Mouse (Mus musculus): ENCODE results near the gene Ambra1. TPM values are rescaled to one million over a fixed set of nuclear protein-coding genes. Genes with fewer than 3 reads are reported as not detected.
A peak's percentile ranks its signal among the peaks of the same experiment; 100 is the strongest.

Ambra1 gene
- total RNA-seq, 4 experiments from 2014 or later, result 54.8 to 55.6 (median 55.1) TPM

DNA sequence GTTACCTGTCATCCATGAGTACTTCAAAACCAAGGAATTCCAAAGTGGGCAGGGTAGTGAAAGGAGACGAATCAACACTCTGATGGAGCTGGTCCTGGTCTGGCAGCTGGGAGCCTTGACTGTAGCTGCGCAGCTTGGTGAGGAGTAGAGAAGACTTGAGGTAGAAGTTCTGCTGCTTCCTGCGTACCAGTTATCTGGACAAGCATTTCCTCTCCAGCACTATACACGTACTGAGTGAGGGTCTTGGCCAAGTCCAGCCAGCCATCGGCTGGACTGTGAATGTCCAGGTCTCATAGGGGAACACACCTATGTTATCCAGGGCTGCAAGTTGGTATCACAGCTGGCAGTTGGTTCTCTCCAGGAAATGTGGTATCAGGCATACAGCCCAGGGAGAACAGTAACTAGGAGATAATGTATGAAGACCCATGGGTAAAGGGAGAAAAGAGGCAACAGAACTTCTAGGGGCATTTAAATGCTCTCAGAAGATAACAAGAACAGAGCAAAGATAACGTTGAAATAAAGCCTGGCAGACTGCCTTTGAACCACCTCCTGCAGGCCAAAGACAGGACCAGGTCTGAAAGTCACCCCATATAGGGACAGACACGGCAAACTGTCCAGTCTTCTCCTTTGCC lies 186.5 kb downstream of the Ambra1 start:
- no peak for DNase-seq (ENCODE audit: low spot score in 2 of 2)

DNA sequence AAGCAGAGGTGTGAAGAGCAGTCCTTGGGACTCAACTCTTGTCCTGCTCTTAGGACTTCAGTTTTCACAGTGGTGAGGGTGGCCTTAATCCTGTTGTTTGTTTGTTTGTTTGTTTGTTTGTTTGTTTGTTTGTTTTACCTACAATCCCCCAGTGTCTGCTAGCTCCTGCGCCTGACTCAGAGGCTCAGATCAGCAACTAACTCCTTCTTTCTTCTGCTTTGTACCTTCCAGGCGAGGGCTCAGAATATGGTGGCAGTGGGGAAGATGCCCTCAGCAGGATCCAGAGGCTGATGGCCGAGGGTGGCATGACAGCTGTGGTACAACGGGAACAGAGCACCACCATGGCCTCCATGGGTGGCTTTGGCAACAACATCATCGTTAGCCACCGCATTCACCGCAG lies 187.2 kb downstream of the Ambra1 start:
- DNase-seq (ENCODE audit: low spot score in 2 of 2), result no peak

DNA sequence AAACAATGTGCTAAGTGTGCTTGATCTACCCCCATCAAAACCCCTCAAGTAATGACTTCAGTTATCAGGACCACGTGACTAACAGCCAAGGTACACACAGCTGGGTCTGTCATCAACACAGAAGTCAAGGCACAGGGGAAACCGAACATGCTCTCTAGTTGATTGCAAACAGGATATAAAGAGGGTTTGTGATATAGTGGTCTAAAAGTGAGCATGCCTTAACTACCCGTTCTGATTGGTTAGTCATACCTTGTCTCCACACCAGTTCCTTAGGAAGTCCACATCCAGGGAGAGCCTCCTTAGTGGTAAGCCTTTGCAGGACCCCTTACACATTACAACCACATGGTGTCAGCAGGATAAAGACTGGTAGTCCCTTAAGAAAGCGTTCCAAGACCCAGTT lies 190.2 kb downstream of the Ambra1 start:
- no peak for DNase-seq (ENCODE audit: low spot score in 2 of 2)

DNA sequence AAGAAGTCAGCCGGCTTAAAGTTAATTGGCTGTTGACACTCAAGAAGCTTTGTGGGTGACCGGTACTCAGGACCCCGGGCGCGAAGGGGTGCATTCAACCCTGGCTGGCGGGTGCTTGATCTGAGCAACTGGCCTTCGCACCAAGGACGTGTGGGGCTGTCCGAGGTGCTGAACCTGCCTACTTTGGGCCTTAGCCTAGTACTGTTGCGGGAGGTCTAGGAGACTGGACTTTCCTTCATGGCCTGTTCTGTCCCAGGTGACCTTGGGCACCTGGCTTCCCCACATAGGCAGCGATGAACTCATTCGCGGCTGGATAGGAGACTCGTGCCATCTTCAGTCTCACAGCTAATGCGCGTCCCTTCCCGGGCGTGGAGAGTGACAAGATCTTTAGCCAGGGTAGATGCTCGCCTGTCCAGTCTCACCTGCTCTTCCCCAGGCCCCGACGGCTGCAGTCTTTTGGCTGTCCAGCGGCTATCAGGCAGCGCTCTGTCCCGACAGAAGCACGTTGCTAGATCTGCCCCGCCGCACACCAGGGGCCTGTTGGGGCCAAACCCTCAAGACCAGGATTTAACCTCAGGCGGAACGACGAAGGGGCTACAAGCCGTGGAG lies 191.4 kb downstream of the Ambra1 start:
- DNase-seq (ENCODE audit: low spot score in 2 of 2), result no peak

DNA sequence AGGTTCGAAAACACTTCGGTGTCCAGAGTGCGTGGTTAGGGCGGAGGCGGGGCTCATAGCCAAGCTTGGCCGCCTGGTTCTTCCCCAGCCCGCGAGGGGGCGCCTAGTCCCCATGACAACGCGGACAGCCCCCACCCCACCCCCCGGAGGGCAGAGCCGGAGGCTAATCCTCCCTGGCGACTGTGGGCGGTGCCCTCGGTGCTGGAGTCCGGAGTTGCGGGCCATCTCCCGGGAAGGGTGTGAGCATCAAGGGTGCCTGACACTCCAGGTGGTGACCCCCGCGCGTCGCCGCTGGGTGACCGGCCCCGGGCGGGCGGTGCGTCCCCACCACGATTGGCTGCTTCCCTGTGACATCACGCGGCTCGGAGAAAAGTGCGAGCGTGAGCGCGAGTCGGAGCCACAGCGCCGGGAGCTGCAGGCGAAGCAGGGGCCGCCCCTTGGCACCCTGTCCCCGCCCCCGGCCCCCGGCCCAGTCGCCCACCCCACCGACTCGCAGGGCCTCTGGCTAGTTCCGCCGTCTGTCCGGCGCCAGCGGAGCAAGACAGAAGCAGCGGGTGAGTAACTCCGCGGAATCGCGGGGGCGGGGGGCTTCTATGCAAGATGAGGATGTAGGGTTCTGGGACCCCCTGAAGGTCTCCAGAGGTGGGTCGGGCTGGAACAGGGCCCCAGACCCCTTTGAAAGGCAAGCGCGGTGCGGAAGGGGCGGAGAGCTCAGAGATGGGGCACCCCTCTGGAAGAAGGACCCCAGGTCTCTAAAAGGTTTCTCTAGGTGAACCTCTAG lies 192.0 kb downstream of the Ambra1 start:
- DNase-seq (ENCODE audit: low spot score in 2 of 2), result peak; percentile 75 to 83

DNA sequence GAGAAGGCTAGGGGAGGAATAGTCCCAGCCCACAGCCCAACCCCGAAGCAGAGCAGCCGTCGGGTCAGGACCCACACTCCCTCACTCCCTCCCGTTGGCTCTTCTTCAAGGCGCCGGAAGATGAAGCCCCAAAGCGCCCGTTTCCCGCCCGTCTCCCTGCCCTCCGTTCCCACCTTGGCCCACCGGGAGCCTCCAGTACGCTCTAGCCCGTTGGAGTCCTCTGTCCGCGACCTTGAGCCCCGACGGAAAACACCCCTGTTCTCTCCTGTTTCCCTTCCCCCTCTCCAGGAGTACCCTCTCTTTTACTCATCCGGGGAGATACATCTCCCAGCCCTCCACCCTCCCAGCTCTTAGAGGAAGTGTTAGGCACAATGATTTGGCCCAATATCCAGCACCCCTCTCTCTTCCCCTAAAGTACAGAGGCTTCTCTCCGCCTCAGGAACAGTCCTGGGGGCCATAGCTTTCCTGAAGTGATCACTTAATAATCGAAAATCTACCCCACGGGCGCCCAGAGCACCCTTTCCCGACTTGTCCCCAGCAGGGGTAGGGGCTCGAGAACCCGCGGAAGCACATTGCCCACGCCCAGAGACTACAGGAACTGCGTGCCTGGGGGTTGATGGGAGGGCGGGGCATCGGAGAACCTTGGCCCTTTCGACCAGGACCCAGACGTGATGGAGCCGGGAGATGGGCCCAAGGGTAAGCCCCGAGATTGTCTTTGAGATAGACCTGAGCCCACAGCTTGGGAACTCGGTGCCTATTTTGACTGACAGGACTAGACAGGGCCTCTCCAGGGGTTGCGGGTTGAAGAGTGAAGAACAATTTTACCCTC lies 192.9 kb downstream of the Ambra1 start:
- peak in 1 of 2 experiments; percentile 30 for DNase-seq (ENCODE audit: low spot score in 2 of 2)

DNA sequence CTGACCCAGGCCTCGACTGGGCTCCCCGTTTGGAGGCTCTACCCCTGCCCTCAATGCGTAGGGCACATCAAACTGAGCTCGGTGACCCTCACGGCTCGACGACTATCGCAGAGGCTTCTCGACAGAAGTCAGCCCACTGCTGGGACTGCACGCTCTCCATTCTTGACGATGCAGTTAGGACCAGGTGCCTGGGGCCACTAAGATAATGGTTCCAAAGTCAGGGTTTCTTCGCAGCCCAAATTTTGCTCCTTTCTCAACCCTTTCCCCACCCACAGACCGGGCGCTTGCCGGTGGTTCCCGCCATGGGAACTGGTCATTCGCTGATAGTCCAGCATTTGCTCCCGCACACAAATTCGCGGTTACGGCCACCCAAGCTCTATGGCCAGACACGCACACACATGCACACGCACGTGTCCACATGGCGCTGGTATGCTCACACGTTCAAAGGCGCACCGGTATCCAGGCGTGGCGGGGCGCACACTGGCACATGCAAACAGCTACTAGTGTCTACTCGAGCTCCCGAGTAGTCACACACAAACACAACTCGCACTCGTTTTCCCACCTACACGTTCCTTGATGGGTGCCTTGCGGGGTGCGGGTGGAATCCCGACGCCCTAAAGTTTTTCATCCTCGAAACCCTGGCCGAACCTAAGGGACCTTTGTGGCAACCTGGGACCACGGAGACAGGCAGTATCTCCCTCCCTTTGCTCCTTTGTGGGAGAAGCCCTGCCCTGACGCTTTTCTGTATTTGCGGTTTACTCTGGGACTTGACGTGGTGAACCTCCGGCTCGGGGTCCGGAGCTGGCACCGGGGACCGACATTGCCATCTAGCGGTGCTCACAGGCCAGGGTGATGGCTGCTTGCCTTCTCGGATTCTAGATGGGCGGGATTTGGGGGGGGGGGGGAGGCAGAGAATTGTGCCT lies 193.7 kb downstream of the Ambra1 start:
- DNase-seq (ENCODE audit: low spot score in 2 of 2), result no peak

DNA sequence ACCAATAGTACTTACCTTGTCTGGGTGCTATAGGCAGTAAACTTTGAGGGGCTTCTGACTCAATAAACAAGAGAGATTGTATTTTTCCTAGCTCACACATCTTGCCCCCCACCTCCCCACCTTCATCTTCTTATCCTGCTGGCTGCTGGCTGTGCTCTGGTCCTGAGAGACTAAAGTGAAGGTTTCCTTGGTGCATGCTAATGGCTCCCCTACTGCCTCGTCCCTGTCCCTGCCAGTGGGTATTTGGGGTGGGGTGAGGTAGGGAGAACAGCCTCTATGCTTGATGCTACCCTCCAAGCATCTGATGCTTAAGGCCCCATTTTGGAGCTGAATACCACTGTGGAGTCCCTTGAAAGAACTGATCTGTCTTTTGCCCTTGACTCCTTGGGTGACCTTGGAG lies 194.8 kb downstream of the Ambra1 start:
- DNase-seq (ENCODE audit: low spot score in 2 of 2), result no peak

DNA sequence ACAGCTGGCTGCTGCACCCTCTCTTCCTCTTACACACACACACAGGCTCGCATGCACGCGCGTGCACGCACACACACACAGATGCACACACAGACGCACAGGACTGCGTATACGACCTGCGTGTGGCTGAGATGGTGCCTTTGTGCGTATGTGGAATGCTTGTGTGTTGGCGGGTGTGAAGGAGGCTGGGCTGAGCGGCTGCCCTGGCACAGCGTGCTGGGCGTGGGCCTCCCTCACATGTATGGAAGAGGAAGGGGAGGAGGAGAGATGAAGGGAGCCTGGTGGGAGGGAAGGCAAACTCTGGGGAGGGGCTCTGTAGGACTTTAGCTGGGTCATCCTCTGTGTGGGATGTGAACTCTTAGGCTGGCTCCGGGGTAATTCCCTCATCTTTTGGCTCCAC lies 195.5 kb downstream of the Ambra1 start:
- DNase-seq (ENCODE audit: low spot score in 2 of 2), result peak; percentile 47 to 85

DNA sequence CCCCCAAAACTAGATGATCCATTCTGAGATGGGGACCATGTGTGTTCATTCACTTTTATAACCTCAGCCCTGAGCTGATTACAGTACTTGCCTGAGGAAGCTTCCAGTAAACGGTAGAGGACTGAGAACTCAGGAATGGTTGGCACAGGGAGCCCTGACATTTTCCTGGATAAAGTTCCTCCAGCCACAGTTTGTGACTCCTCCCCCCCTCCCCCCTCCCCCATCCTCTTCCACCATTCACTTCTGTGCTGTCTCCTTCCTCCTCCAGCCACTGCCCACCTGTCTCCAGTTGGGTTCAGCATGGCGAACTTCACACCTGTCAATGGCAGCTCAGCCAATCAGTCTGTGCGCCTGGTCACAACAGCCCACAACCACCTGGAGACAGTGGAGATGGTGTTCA lies 197.0 kb downstream of the Ambra1 start, which contains the start of gene Chrm4:
TSS of gene Chrm4 (plus strand) at position 301 of the 400 bp plus-strand sequence.
- no peak for DNase-seq (ENCODE audit: low spot score in 2 of 2)

DNA sequence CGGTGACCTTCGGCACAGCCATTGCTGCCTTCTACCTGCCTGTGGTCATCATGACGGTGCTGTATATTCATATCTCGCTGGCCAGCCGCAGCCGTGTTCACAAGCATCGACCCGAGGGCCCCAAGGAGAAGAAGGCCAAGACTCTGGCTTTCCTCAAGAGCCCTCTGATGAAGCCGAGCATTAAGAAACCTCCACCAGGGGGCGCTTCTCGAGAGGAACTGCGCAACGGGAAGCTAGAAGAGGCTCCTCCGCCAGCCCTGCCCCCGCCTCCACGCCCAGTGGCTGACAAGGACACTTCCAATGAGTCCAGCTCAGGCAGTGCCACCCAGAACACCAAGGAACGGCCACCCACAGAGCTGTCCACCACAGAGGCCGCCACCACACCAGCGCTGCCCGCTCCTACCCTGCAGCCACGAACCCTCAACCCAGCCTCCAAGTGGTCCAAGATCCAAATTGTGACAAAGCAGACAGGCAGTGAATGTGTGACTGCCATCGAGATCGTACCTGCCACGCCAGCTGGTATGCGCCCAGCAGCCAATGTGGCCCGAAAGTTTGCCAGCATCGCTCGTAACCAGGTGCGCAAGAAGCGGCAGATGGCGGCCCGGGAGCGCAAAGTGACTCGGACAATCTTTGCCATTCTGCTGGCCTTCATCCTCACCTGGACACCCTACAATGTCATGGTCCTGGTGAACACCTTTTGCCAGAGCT lies 198.0 kb downstream of the Ambra1 start:
- peak in 1 of 2 experiments; percentile 68 for DNase-seq (ENCODE audit: low spot score in 2 of 2)

DNA sequence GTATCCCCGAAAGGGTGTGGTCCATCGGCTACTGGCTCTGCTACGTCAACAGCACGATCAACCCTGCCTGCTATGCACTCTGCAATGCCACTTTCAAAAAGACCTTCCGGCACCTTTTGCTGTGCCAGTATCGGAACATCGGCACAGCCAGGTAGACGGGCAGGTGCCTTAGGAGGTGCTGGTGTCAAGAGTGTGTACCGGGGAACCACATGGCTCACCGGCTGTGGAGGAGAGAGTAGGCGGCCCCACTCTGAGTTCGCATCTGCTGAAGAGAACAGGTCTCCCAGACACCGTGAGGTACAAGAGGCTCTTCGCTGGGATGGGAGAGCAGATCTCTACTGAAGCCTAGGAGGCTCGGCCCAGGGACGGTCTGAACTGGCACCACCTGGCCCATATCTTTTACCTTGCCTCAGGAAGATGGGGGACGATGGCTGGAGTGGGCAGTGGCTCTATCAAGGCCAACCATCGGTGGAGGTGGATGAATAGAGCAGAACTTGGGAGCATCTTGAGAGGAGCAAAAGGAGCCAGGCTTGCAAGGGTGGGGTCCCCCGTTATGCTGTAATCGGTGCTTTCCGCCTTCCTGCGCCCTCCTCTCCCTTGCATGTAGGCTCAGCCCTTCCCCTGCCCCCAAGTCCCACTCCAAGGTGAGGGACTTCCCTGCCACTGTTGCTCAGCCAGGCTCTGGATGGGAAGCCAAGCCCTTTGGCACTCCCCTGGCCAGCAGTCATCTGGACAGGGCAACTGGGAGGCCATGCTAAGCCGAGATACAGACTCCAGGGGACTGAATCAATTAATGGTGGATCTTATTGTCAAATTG lies 198.8 kb downstream of the Ambra1 start:
- peak in 1 of 2 experiments; percentile 46 for DNase-seq (ENCODE audit: low spot score in 2 of 2)

DNA sequence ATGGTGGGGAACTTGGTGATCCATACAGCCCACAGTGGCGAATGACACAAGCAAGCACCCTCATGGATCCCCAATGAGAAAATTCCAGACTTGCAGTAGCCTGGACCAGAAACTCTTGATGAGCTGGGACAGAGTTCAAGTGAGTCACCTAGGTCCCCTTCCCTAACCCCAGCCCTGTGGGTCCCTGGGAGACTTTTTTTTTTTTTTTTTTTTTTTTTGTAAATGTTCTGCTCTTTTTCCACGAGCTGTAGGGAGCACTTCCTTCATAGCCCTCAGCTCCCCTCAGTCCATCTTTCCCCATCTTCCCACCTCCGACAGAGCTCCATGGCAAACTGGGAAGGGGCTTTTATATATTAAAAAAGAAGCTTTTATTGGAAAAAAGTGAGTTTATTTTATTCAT lies 199.5 kb downstream of the Ambra1 start:
- no peak for DNase-seq (ENCODE audit: low spot score in 2 of 2)

DNA sequence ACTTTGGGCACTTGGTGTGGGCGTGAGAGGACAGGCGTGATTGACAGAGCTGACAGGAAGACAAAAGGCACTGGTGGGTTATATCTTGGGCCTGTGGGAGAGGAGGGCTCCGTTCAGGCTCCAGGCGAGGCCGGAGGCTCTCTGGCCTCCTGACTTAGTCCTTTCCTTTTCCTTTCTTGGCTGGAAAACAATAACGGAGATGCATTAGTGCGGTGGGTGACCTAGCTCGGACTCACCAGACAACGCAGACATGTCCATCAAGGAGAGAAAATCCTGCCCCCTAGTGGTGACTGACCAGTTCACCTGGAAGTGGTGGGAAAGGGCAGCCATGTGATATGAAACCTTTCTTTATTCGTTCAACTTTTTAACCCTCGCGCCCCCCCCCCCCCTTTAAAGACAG lies 200.0 kb downstream of the Ambra1 start:
- DNase-seq (ENCODE audit: low spot score in 2 of 2), result no peak

DNA sequence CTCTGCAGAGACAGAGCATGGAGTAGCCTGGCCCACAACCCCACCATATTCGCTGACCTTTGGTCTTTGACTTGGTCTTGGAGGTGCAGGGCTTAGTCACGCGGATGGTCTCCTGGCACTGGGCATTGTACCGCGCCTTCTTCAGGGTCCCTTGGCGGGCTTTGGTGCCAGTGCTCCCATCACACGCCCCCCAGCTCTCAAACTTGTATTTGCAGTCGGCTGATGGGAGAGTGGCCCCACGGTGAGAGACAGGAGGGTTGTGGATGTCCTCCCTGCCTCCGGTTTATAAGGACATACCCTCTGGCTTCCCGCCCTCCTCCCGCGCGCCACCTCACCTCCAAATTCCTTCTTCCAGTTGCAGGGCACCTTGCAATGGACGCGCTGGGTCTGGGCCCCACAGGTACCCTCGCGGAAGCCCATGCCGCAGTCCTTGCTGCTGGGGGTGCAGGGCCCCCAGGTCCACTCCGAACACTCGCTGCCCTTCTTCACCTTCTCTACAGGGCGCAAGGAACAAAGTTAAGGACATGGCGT lies 200.9 kb downstream of the Ambra1 start:
- DNase-seq (ENCODE audit: low spot score in 2 of 2), result no peak

DNA sequence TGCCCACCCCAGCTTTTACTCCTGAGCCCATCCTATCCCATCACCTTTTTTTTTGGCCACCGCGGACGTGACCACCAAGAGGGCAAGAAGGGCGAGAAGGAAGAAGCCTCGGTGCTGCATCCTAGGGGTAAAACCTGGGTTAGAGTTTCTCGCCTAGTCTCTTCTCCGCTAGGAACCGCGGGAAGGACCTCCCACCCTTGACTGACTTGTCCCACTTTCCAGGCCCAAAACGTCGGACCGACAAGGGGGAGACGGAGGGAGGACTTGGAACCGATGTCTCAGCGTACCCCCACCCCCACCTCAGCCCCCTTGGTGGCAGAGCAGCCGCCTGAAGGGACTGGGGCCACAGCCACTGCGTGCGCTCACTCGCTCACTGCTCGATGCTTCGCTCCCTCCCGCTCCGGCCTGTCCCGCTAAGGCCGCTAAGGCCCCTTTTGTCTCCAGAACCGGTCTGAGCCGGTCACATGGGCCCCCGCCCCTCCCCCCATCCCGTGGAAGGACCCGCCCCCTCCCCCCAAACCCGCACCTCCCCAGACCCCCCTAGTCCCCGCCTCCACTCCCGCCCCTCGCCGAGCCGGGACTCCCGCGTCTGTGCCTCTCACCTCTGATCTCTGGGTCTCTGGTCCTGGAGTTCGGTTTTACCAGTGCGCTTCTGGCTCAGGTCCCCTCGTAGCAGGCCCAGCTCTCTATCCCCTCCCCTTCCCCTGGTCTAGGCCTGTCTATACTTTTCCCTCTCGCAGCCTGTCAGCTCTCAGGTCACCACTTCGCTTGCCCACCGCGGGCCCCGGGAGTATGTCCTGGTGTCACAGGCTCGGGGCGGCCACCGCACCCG lies 201.6 kb downstream of the Ambra1 start:
- no peak for DNase-seq (ENCODE audit: low spot score in 2 of 2)

DNA sequence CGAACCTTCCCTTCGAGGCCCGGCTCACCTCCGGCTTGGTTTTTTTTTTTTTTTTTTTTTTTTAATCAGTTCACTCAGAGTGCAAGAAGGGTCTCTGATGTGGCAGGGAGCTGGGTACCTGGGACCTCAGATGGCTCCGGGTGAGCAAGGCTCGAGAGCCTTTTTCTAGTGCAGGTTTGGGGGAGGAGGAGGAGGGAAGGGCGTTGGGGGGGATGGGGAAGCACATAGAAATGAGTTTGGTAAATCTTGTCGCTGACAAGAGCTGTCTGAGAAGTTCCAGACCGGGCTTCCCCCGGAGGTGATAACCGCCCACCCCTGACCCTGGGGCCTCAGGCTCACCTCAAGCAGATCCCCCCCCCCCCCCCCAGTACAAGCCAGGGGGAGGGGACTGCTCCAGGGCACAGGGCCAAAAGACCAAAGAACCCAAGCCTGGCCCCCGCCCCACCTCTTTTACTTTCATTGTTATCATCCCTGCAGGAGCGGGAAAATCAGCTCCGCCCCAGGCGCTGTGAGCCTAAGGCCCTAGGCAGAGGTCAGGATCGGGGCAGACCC lies 202.3 kb downstream of the Ambra1 start, which contains the start of gene Mdk:
TSS of gene Mdk (minus strand) at position 138 of the 552 bp plus-strand sequence.
- no peak for DNase-seq (ENCODE audit: low spot score in 2 of 2)

All from left cerebral cortex, adult 8-10 months (tissue).